Mouse (Mus musculus): ENCODE measurements around the gene Ptprcap. TPM values are rescaled to one million over a fixed set of nuclear protein-coding genes. Genes with fewer than 3 reads are reported as not detected.
"Not testable (repeated sequence)": the region's sequence is repeated elsewhere in the genome, so short reads cannot be mapped to it uniquely, and the experiment has no call there.

Gene Ptprcap
- polyA plus RNA-seq, 1 experiment from 2014 or later: 0.53 TPM

DNA sequence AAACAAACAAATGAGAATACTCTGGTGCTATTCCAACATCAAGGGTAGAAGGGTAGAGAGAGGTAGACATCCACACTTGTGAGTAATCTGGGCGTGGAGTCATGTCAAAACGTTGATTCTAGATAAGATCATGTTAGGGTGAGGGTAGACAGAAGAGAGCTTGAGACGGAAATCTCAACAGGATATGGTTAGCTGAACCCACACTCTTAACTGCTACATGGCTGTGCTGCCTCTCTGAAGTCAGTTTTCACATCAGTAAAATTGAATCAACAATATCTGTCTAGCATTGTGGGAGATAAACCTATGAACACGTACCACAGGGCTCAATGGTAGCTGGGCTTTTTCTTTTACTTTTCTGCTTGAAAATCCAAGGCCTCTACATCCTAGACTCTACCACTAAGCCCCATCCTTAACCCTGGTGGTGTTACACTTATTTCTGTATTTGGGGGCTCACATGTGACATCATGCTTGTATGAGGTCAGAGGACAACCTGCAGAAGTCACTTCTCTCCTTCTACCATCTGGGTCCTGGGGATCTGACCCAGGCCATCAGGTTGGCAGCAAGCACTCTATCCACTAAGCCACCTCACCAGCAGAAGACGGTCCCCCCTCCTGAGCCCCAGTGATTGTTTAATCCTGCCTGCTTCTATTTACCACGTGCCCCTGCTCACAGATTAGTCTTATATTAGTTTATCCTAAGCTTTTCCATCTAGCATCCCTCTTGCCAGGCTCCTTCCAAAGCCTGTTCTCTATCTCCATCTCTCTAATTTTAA is 33.5 kb upstream of the Ptprcap start:
- no peak overlapping the region for H3K27ac ChIP-seq
- H3K4me3 ChIP-seq (ENCODE audit: inconsistent target): no peak overlapping the region
- H3K36me3 ChIP-seq (ENCODE audit: inconsistent target): peaks cover 30% of the 10 kb centered on the region
- WGBS (ENCODE audit: missing documents): 72% methylated on average over 6 of the region's 6 CpGs
- peaks cover 32% of the 10 kb centered on the region; the same call in 1 of the 2 replicates for H3K79me2 ChIP-seq (ENCODE audit: inconsistent target)

DNA sequence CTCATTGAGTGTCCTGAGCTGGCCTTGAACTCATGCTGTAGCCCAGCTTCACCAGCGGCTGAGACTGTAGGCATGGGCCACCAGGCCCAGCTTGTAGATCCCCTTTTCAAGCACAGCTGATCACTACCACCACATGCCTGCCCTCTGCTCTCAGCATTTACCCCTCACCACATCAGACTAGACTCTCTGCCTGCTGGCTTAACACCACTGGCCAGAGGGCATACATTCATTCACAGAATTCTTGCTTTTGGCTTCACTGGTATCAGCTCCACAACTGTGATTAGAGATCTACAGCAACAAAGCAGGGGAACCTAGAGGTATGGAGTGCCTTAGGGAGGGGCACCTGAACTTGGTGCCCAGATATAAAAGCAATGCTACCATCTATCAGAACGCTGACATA is 32.9 kb upstream of the Ptprcap start:
- Histone ChIP-seq H3K27ac (peak overlapping the region; percentile 92; the same call in 1 of the 2 replicates), H3K4me3 (ENCODE audit: inconsistent target) (peak overlapping the region; percentile 39; the same call in 1 of the 2 replicates), H3K79me2 (ENCODE audit: inconsistent target) (peaks cover 32% of the 10 kb centered on the region; the same call in 1 of the 2 replicates), H3K36me3 (ENCODE audit: inconsistent target) (peaks cover 24% of the 10 kb centered on the region)
- WGBS (ENCODE audit: missing documents): 79% methylated on average over 2 of the region's 2 CpGs

DNA sequence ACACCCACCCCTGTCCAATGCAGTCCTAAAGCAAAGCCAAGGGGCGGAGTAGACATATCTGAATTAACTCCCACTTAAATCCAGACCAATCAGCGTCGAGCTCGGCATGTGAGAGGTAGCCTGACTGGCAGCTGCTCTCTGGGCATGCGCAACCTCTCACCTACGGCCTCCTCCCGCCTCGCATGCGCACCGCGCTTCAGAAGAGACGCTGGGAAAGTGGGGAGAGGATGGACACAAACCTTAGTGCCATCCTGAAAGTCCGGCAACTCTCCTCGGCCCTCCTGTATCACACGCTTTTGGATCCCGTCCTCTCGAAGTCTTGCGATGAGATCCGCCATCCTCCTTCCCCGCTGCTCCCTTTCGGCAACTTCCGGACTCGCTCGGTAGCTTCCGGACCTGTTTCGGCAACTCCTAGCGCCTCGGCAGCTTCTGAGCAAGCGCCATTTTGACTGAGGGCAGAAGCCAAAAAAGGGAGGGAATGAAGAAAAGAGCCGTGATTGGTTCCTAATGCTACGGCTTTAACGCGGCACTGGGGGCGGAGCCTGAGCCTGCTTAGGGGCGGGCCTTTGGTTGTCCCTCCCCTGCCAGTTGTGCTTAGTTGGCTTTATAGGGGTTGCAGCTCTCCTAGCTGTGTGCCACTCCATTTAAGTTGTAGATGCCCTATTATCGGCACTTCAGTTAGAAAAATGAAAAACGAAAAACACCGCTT is 32.2 kb upstream of the Ptprcap start:
- peak overlapping the region; percentile 92 for H3K27ac ChIP-seq
- WGBS (ENCODE audit: missing documents): 4% methylated on average over 38 of the region's 38 CpGs
- peaks cover 17% of the 10 kb centered on the region; the same call in 1 of the 2 replicates for H3K36me3 ChIP-seq (ENCODE audit: inconsistent target)
- H3K79me2 ChIP-seq (ENCODE audit: inconsistent target): peaks cover 35% of the 10 kb centered on the region; the same call in 1 of the 2 replicates
- H3K4me3 ChIP-seq (ENCODE audit: inconsistent target): peak overlapping the region; percentile 39

DNA sequence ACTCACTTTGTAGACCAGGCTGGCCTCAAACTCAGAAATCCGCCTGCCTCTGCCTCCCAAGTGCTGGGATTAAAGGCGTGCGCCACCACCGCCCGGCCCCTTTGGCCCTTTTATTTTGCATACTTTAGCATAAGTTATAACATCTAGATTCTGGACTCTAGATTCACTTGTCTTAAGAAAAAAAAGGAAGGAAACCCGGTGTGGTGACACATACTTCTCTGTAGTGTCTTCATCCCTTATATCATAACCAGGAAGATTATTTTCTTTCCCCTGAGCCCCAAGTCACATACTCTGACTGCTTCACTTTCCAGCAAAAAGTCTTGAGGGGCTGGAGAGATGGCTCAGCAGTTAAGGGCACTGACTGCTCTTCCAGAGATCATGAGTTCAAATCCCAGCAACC is 31.5 kb upstream of the Ptprcap start:
- Histone ChIP-seq H3K79me2 (ENCODE audit: inconsistent target) (peaks cover 42% of the 10 kb centered on the region; the same call in 1 of the 2 replicates), H3K27ac (peak overlapping the region; percentile 92), H3K36me3 (ENCODE audit: inconsistent target) (peaks cover 10% of the 10 kb centered on the region; the same call in 1 of the 2 replicates)
- 27% methylated on average over 6 of the region's 6 CpGs for WGBS (ENCODE audit: missing documents)
- not testable (repeated sequence) for H3K4me3 ChIP-seq (ENCODE audit: inconsistent target)

DNA sequence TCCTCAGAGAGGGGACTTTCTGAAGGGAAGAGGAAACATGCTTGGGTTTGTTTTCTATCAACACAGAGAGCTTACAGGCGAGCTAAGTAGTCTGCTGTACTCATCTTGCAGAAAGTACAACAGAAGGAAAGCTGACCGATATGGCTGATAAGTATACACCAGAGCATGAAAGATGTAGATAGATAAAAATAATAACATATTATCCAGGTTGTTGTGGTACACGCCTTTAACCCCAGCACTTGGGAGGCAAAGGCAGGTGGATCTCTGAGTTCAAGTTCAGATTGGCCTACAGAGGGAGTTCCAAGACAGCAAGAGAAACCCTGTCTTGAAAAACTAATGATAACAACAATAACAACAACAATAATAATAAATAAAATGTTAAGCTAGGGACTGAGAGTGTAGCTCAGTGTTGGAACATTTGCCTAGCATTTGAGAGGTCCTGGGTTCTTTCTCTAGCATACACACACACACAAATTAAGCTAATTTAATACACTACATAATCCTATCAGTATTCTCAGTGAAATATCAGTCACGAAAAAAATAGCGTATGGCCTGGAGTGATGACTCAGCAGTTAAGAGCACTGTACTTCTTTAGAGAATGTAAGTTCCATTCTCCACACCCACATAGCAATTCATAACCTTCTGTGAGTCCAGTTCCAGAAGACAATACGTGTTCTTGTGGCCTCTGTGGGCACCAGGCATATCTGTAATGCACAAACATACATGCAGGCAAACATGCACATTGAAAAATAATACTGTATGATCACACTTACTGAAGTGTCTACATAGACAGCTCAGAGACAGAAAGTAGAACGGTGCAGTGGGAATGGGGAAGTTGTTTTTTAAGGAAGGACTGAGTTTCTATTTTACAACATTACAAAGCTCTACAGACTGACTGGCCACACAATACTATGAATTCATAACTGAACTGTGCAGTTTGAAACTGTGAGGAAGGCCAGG is 30.7 kb upstream of the Ptprcap start:
- Histone ChIP-seq H3K79me2 (ENCODE audit: inconsistent target) (peaks cover 48% of the 10 kb centered on the region; the same call in 1 of the 2 replicates), H3K27ac (peak overlapping the region; percentile 92), H3K36me3 (ENCODE audit: inconsistent target) (peaks cover 5% of the 10 kb centered on the region; the same call in 1 of the 2 replicates), H3K4me3 (ENCODE audit: inconsistent target) (no peak overlapping the region)
- WGBS (ENCODE audit: missing documents): 27% methylated on average over 6 of the region's 7 CpGs

DNA sequence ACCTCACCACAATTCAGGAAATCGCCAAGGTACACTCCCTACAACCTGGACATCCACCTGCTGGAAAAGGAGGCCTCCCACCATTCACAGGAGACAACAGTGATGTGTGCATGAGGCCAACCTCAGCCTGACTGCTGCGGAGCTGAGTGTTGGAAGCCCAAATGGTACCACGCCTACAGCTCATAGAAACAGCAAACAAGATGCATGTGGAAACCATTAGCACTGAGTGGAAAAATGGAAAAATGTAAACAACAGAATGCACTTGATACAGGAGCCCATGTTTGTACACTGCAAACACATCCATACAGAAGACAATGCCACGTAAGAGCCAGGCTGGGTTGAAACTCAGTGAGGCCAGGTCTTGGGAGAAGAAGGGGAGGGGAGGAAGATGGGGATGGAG is 29.0 kb upstream of the Ptprcap start:
- H3K4me3 ChIP-seq (ENCODE audit: inconsistent target): no peak overlapping the region
- H3K27ac ChIP-seq: peak overlapping the region; percentile 92
- H3K36me3 ChIP-seq (ENCODE audit: inconsistent target): peaks cover 20% of the 10 kb centered on the region
- H3K79me2 ChIP-seq (ENCODE audit: inconsistent target): peaks cover 31% of the 10 kb centered on the region; the same call in 1 of the 2 replicates
- 88% methylated on average over 4 of the region's 4 CpGs for WGBS (ENCODE audit: missing documents)

DNA sequence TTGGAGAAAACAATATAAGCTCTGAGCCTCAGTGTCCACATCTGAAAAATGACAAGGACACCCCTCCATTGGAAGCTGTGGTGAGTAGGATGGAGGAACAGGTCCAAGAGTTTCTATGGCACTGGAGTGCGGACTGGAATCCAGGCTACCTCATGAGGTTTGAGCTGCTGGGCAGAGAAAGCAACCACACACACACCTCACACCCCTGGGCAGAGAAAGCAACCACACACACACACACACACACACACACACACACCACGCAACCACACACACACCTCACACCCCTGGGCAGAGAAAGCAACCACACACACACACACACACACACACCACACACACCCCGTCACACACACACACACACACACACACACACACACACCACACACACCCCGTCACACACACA is 28.1 kb upstream of the Ptprcap start:
- 20% methylated on average over 3 of the region's 4 CpGs for WGBS (ENCODE audit: missing documents)
- H3K27ac ChIP-seq: peak overlapping the region; percentile 92
- peaks cover 27% of the 10 kb centered on the region for H3K36me3 ChIP-seq (ENCODE audit: inconsistent target)
- peaks cover 23% of the 10 kb centered on the region; the same call in 1 of the 2 replicates for H3K79me2 ChIP-seq (ENCODE audit: inconsistent target)
- peak overlapping the region; percentile 14; the same call in 1 of the 2 replicates for H3K4me3 ChIP-seq (ENCODE audit: inconsistent target)

DNA sequence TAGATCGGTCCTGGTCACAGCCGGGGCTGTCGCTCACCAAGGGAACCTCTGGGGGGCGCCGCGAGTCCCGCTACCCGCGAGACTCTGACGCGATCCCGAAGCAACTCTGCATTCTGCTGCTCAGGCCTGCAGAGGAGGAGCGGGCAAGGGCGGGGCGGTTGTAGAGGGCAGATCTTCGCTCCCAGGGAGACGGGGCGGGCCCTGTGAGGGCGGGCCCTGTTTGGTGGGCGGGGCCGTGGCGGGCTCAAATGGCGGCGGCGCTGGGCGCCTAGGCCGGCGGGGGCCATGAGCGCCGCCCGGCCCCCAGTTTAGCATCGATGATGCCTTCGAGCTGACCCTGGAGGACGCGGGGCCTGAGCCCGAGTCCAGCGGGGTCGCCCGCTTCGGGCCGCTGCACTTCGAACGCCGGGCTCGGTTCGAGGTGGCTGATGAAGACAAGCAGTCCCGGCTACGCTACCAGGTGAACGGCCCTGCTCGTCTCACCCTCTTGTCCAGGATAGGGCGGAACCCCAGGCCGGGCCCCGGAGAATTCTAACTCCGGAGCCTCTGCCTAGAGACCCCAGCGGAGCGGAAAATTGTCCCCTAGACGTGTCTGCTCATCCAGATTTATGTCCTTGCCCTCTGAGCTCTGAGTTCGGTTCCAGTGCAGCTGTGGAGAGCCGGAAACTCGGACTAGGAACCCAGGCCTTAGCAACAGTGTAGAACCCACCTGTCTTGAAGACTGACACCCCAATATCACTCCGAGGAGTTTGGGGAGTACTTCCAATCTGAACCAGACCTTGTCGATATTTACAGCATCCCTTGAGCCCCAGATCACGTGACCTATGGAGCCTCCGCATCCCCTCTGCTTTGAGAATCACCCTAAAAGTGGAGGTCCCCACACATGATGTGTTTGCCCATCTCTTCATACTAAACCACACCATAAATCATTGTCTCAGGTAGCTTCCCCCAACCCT is 27.4 kb upstream of the Ptprcap start, which contains the start of gene Aip:
Gene Aip, minus strand, starts transcription at position 118 of the 956 bp plus-strand sequence.
- Histone ChIP-seq H3K79me2 (ENCODE audit: inconsistent target) (peaks cover 16% of the 10 kb centered on the region; the same call in 1 of the 2 replicates), H3K27ac (peak within 1 kb of the TSS; percentile 92), H3K36me3 (ENCODE audit: inconsistent target) (peaks cover 29% of the 10 kb centered on the region), H3K4me3 (ENCODE audit: inconsistent target) (peak within 1 kb of the TSS; percentile 87)
- WGBS (ENCODE audit: missing documents): under 1% methylated on average over 62 of the region's 64 CpGs

DNA sequence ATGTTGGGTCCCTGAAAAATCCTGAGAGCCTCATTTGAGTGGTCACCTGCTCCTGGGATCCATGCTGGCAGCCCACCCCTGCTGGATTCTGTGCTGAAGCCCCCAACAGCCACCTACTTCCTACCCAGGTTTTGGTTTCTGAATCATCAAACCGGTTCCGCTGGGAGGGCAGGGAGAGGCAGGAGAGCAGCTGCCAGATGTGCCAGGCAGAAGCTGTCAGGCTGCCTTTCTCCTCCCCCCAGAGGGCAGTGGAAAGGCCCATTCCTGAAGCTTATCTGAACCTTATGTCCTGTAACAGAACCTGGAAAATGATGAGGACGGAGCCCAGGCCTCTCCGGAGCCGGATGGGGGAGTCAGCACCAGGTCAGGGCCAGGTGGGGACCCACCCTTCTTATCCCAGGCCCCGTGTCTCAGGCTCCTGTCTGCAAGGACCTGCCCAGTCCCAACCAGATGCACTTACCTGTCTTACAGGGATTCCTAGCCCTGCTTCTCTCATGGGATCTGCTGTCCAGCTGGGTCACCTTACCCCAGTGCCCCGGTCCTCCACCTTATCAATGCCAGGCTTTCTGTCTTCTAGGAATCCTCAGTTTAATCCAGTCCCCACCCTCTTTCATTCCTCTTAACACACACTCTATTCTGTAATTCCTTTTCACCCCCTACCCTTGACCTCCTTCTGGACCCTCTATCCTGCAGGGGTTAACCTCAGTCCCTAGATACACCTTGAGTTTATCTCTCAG is 26.5 kb upstream of the Ptprcap start:
- 77% methylated on average over 7 of the region's 7 CpGs for WGBS (ENCODE audit: missing documents)
- Histone ChIP-seq H3K27ac (no peak overlapping the region), H3K36me3 (ENCODE audit: inconsistent target) (peaks cover 38% of the 10 kb centered on the region), H3K4me3 (ENCODE audit: inconsistent target) (peak overlapping the region; percentile 87), H3K79me2 (ENCODE audit: inconsistent target) (peaks cover 16% of the 10 kb centered on the region; the same call in 1 of the 2 replicates)

DNA sequence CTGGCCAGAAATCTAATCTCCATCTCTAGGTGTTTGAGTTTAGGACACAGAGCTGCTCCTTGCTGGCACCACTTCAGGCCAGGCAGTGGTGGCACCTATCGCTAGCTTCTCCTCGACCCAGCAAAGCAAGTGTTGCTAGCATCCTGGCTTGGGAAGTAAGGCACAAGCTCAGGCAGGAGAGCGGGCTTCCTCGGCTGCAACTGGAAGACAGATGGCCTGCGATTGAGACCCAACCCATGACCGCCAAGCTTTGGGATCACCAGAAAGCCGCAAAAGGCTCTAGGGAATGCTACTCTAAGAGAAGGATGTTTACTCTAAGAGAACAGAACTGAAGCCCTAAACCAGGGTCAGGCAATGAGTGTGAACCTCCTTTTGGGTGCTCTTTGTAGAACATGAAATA is 23.9 kb upstream of the Ptprcap start:
- 91% methylated on average over 7 of the region's 7 CpGs for WGBS (ENCODE audit: missing documents)
- Histone ChIP-seq H3K27ac (no peak overlapping the region), H3K36me3 (ENCODE audit: inconsistent target) (peaks cover 46% of the 10 kb centered on the region)

DNA sequence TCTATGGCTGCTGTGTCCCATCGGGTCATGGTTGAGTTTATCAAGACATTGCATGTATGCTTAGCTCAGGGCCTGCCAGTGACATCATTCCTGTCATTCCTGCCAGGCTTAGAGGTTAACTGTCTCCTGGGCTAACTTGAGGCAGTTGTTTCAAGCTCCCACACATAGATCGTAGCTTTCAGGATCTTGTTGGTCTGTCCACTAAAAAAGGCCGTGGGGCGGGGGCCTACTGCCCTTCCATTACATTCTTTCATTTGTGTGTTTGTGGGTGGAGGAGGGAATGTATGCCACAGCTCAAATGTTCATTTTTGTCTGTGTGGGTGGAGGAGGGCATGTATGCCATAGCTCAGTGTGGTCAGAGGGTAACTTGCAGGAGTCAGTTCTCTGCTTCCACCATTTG is 23.3 kb upstream of the Ptprcap start:
- Histone ChIP-seq H3K79me2 (ENCODE audit: inconsistent target) (peaks cover 16% of the 10 kb centered on the region; the same call in 1 of the 2 replicates), H3K36me3 (ENCODE audit: inconsistent target) (peaks cover 46% of the 10 kb centered on the region), H3K27ac (no peak overlapping the region), H3K4me3 (ENCODE audit: inconsistent target) (no peak overlapping the region)
- 94% methylated on average over 4 of the region's 4 CpGs for WGBS (ENCODE audit: missing documents)

More for the DNA sequence above, 23.9 kb upstream of the Ptprcap start:
- no peak overlapping the region for H3K4me3 ChIP-seq (ENCODE audit: inconsistent target)
- peaks cover 16% of the 10 kb centered on the region; the same call in 1 of the 2 replicates for H3K79me2 ChIP-seq (ENCODE audit: inconsistent target)

DNA sequence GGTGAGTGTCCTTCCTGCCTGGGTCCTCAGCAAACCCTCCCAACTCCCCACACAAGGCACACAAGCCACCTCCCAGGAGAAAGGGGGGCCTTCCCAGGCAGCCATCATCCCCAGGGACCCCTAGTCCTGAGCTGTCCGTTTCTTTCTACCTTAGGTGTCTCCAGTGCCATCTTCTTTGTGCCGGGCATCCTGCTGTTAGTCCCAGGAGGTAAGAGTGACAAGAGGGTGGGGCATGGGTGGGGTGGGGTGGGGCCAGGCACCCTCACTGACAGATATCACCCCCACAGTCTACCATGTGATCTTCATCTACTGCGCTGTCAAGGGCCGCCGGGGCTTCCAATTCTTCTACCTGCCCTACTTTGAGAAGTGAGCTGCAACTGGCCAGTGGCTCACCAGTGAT is 22.3 kb upstream of the Ptprcap start:
- Histone ChIP-seq H3K36me3 (ENCODE audit: inconsistent target) (peaks cover 46% of the 10 kb centered on the region), H3K27ac (no peak overlapping the region), H3K79me2 (ENCODE audit: inconsistent target) (peaks cover 15% of the 10 kb centered on the region; the same call in 1 of the 2 replicates), H3K4me3 (ENCODE audit: inconsistent target) (no peak overlapping the region)
- WGBS (ENCODE audit: missing documents): 95% methylated on average over 4 of the region's 5 CpGs

Data from macrophage (primary cell).